Mouse (Mus musculus): ENCODE data around the gene Adat1. TPM values are rescaled to one million over a fixed set of nuclear protein-coding genes. Genes with fewer than 3 reads are reported as not detected.

Adat1 gene
- polyA plus RNA-seq (2016; fragmentation: Nextera tagmentation; extraction: Ambion mirVana), result 13.1 and 15.9 TPM in 2 replicates

GRCm38 (mm10) chr8:111992013-111992702 lies at the start of gene Adat1:
Gene Adat1 (minus strand): TSS chr8:111992302.
- Histone ChIP-seq H3K4me1 (peaks cover 11% of the 10 kb centered on the region), H3K9me3 (replicated peaks) (no peaks in the 10 kb centered on the region), H3K36me3 (peaks cover 71% of the 10 kb centered on the region), H3K27me3 (ENCODE audit: low read depth, poor library complexity, severe bottlenecking) (no peaks in the 10 kb centered on the region), H3K27ac (replicated peaks) (peak within 1 kb of the TSS; percentile 90), H3K4me3 (peak within 1 kb of the TSS; percentile 85)
- WGBS, result 6% methylated on average over 33 of the region's 33 CpGs
- DNase-seq (ENCODE audit: low spot score), result peak; percentile 90

- 85% methylated on average over 18 of the region's 18 CpGs for WGBS
- DNase-seq (ENCODE audit: low spot score), result no peak
Observed at GRCm38 (mm10) chr8:112037521-112037920, 45.4 kb upstream of the Adat1 start.

DNA sequence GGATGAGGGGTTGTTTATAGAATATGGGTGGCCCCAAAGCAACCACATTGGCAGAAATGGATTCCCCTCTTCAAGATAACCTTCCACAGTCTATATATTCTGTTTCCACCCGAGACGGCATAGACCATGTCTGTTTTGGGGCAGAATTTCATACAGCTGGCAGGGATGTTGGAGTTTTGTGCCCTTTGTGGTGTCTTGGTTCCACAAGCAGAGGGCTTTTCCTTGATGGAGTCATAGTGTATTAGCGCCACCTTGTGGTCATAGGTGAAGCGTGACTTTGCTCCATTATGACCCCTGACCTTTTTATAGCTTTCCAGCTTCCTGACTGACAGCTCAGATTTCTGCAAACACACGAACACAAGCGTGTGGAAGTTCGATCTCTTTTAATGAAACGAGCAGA lies 42.5 kb upstream of the Adat1 start:
- Histone ChIP-seq H3K9me3 (replicated peaks) (no peaks in the 10 kb centered on the region), H3K27me3 (ENCODE audit: low read depth, poor library complexity, severe bottlenecking) (no peaks in the 10 kb centered on the region), H3K27ac (replicated peaks) (no peak overlapping the region), H3K4me1 (no peaks in the 10 kb centered on the region), H3K4me3 (no peak overlapping the region), H3K36me3 (no peaks in the 10 kb centered on the region)
- WGBS, result 19% methylated on average over 8 of the region's 8 CpGs
- DNase-seq (ENCODE audit: low spot score), result peak; percentile 59

More at GRCm38 (mm10) chr8:112037521-112037920, 45.4 kb upstream of the Adat1 start:
- H3K4me1 ChIP-seq, result no peaks in the 10 kb centered on the region
- no peaks in the 10 kb centered on the region for H3K36me3 ChIP-seq
- no peak overlapping the region for H3K27ac ChIP-seq (replicated peaks)
- H3K9me3 ChIP-seq (replicated peaks), result no peaks in the 10 kb centered on the region
- no peaks in the 10 kb centered on the region for H3K27me3 ChIP-seq (ENCODE audit: low read depth, poor library complexity, severe bottlenecking)
- no peak overlapping the region for H3K4me3 ChIP-seq

DNA sequence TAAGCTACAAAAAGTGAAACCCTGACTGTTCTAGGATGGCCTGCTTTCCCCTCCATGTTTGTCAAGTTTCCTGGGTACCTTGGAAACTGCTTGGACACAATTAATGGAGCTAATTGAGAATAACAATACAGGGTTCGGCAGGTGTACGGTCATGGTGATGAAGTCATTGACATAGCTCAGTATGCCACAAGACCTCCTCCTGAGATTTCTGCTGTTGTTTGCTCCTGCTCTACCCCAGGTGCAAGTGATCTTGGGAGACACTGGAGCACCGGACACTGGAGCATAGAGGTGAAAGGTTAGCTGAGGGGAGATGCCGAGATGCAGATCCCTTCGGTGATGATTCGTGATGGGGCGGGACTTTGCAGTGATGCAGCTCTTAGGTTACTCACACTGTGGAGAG lies 41.0 kb upstream of the Adat1 start:
- H3K4me3 ChIP-seq, result no peak overlapping the region
- no peak for DNase-seq (ENCODE audit: low spot score)
- no peaks in the 10 kb centered on the region for H3K36me3 ChIP-seq
- 44% methylated on average over 7 of the region's 7 CpGs for WGBS
- H3K27ac ChIP-seq (replicated peaks), result no peak overlapping the region
- no peaks in the 10 kb centered on the region for H3K4me1 ChIP-seq
- H3K9me3 ChIP-seq (replicated peaks), result no peaks in the 10 kb centered on the region
- no peaks in the 10 kb centered on the region for H3K27me3 ChIP-seq (ENCODE audit: low read depth, poor library complexity, severe bottlenecking)

DNA sequence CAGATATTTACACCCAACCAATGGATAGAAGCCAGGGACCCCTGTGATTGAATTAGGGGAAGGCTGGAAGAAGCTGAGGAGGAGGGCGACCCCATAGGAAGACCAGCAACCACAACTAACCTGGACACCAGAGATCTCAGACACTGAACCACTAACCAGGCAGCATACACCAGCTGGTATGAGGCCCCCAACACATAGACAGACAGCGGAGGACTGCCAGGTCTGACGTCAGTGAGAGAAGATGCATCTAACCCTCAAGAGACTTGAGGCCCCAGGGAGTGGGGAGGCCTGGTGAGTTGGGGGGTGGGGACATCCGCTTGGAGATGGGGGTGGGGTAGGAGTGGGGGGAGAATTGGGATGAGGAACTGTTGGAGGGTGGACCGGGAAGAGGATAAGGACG lies 38.6 kb upstream of the Adat1 start:
- Histone ChIP-seq H3K9me3 (replicated peaks) (no peaks in the 10 kb centered on the region), H3K27ac (replicated peaks) (no peak overlapping the region), H3K27me3 (ENCODE audit: low read depth, poor library complexity, severe bottlenecking) (no peaks in the 10 kb centered on the region), H3K4me1 (no peaks in the 10 kb centered on the region), H3K36me3 (no peaks in the 10 kb centered on the region), H3K4me3 (no peak overlapping the region)
- DNase-seq (ENCODE audit: low spot score), result no peak
- WGBS, result 51% methylated on average over 6 of the region's 6 CpGs

- no peak for DNase-seq (ENCODE audit: low spot score)
- no peak overlapping the region for H3K4me3 ChIP-seq
- no peaks in the 10 kb centered on the region for H3K9me3 ChIP-seq (replicated peaks)
- no peaks in the 10 kb centered on the region for H3K36me3 ChIP-seq
- WGBS, result 92% methylated on average over 7 of the region's 7 CpGs
- no peak overlapping the region for H3K27ac ChIP-seq (replicated peaks)
- H3K27me3 ChIP-seq (ENCODE audit: low read depth, poor library complexity, severe bottlenecking), result no peaks in the 10 kb centered on the region
- no peaks in the 10 kb centered on the region for H3K4me1 ChIP-seq
Observed at GRCm38 (mm10) chr8:112029455-112029854, 37.4 kb upstream of the Adat1 start.

DNA sequence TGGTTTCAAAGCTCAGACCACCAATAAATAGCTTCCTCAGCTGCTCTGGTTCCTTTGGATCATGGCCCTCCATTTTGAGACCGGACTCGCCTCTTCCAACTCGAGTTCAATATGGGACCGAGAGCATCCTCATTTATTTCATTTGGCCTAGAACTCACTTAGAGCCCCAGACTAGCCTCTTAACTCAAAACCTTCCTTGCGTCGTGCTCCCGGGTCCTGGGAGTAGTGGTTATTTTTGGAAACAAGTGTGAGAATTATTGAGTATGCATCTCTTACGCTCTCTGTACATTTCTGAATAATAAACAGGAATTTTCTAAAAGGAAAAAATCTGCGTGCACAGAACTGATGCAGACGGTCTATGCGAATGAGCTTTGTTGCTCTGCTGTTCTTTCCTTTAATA lies 22.8 kb upstream of the Adat1 start, which contains the start of gene Gm6793:
Gene Gm6793, minus strand, starts transcription at position 101 of the 400 bp plus-strand sequence.
- 95% methylated on average over 11 of the region's 11 CpGs for WGBS
- no peak within 1 kb of the TSS for H3K27ac ChIP-seq (replicated peaks)
- no peak within 1 kb of the TSS for H3K4me3 ChIP-seq
- H3K27me3 ChIP-seq (ENCODE audit: low read depth, poor library complexity, severe bottlenecking), result no peaks in the 10 kb centered on the region
- H3K9me3 ChIP-seq (replicated peaks), result no peaks in the 10 kb centered on the region
- DNase-seq (ENCODE audit: low spot score), result no peak
- H3K4me1 ChIP-seq, result peaks cover 24% of the 10 kb centered on the region
- peaks cover 39% of the 10 kb centered on the region for H3K36me3 ChIP-seq

- DNase-seq (ENCODE audit: low spot score), result no peak
- WGBS, result under 1% methylated on average over 40 of the region's 40 CpGs
- Histone ChIP-seq H3K27me3 (ENCODE audit: low read depth, poor library complexity, severe bottlenecking) (no peaks in the 10 kb centered on the region), H3K27ac (replicated peaks) (peak overlapping the region; percentile 88), H3K9me3 (replicated peaks) (no peaks in the 10 kb centered on the region), H3K4me3 (peak overlapping the region; percentile 97), H3K36me3 (peaks cover 24% of the 10 kb centered on the region), H3K4me1 (peaks cover 29% of the 10 kb centered on the region)
Observed at GRCm38 (mm10) chr8:112011816-112012242, 19.7 kb upstream of the Adat1 start.

GRCm38 (mm10) chr8:112010997-112011815 lies 19.1 kb upstream of the Adat1 start, which contains the start of the genes Kars and Terf2ip:
Gene Kars (minus strand): TSS chr8:112011323.
Gene Terf2ip (plus strand): TSS chr8:112011398.
- H3K4me1 ChIP-seq, result peaks cover 29% of the 10 kb centered on the region
- peak; percentile 94 for DNase-seq (ENCODE audit: low spot score)
- H3K9me3 ChIP-seq (replicated peaks), result no peaks in the 10 kb centered on the region
- peak within 1 kb of the TSS; percentile 97 for H3K4me3 ChIP-seq
- H3K27ac ChIP-seq (replicated peaks), result peak within 1 kb of the TSS; percentile 88
- peaks cover 24% of the 10 kb centered on the region for H3K36me3 ChIP-seq
- no peaks in the 10 kb centered on the region for H3K27me3 ChIP-seq (ENCODE audit: low read depth, poor library complexity, severe bottlenecking)
- under 1% methylated on average over 61 of the region's 61 CpGs for WGBS

- peaks cover 38% of the 10 kb centered on the region for H3K36me3 ChIP-seq
- H3K4me3 ChIP-seq, result peak overlapping the region; percentile 97; the same call in 1 of the 2 replicates
- no peak overlapping the region for H3K27ac ChIP-seq (replicated peaks)
- no peak for DNase-seq (ENCODE audit: low spot score)
- 95% methylated on average over 7 of the region's 7 CpGs for WGBS
- no peaks in the 10 kb centered on the region for H3K9me3 ChIP-seq (replicated peaks)
- no peaks in the 10 kb centered on the region for H3K27me3 ChIP-seq (ENCODE audit: low read depth, poor library complexity, severe bottlenecking)
- H3K4me1 ChIP-seq, result peaks cover 29% of the 10 kb centered on the region
Observed at GRCm38 (mm10) chr8:112009558-112009957, 17.5 kb upstream of the Adat1 start.

DNA sequence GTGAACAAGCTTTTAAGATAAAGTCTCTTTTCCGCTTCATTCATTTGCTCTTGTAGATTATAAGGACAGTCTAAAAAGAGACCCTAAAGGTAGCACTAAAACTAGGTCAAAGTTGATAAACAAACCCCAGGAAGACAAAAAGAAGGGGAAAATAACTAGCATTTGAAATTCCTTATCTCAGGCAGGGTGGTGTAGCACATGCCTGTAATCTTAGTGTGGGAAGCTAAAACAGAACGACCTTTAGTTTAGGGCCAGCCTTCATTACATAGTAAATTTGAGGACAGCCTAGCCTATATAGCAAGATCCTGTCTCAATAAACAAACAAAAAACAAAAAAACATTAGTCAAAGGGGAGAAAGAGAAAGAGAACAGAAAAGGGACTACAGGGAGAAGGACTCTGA lies 15.6 kb upstream of the Adat1 start:
- no peak for DNase-seq (ENCODE audit: low spot score)
- 94% methylated on average over 2 of the region's 2 CpGs for WGBS
- Histone ChIP-seq H3K9me3 (replicated peaks) (no peaks in the 10 kb centered on the region), H3K36me3 (peaks cover 56% of the 10 kb centered on the region), H3K27ac (replicated peaks) (no peak overlapping the region), H3K4me3 (no peak overlapping the region), H3K4me1 (peaks cover 22% of the 10 kb centered on the region), H3K27me3 (ENCODE audit: low read depth, poor library complexity, severe bottlenecking) (no peaks in the 10 kb centered on the region)

DNA sequence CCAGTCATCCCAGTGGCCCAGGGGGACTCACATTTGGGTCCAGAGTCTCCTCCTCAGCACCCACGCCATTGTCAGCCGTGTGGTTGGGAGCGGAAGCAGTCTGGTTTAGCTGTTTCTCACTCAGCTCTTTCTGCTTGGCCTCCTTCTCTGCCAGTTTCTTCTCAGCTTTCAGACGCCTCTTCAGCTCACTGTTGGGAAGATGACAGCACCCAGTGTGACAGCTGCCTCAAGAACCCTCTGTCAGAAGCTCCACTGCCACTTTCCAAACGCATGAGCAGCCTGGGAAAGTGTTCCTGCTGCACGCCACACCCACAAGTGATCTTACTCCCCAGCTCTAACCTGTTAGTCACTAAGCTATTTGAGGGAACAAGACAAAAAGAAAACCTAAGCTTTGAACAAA lies 13.5 kb upstream of the Adat1 start:
- Histone ChIP-seq H3K9me3 (replicated peaks) (no peaks in the 10 kb centered on the region), H3K27me3 (ENCODE audit: low read depth, poor library complexity, severe bottlenecking) (no peaks in the 10 kb centered on the region), H3K27ac (replicated peaks) (no peak overlapping the region), H3K4me1 (peaks cover 12% of the 10 kb centered on the region), H3K36me3 (peaks cover 76% of the 10 kb centered on the region), H3K4me3 (no peak overlapping the region)
- WGBS, result 90% methylated on average over 6 of the region's 6 CpGs
- DNase-seq (ENCODE audit: low spot score), result no peak

DNA sequence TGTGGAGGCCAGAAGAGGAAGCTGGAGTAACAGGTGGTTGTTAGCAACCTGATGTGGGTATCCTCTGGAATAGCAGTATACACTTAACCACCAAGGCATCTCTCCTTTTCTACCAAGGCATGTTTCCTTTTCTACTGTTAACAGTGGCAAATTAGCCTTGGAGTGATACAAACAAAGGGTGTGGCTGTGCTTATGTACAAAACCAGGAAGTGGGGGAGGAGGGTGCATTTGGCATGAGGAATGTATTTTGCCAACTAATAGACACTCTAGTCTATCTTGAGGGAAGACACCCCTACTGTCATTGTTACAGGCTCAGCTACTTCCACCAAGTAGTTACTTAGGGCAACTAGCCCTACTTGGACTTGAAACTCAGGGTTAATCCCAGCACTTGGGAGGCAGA lies 12.7 kb upstream of the Adat1 start:
- H3K4me3 ChIP-seq, result no peak overlapping the region
- no peak overlapping the region for H3K27ac ChIP-seq (replicated peaks)

More for the DNA sequence above, 12.7 kb upstream of the Adat1 start:
- Histone ChIP-seq H3K4me1 (peaks cover 3% of the 10 kb centered on the region; the same call in 1 of the 2 replicates), H3K9me3 (replicated peaks) (no peaks in the 10 kb centered on the region), H3K36me3 (peaks cover 85% of the 10 kb centered on the region), H3K27me3 (ENCODE audit: low read depth, poor library complexity, severe bottlenecking) (no peaks in the 10 kb centered on the region)
- DNase-seq (ENCODE audit: low spot score), result no peak

Measured in midbrain, embryonic 10.5 days (tissue).